Mouse (Mus musculus) bone marrow macrophage, adult 2 months (primary cell): Measurements from ENCODE around the gene Gm10570.

Source experiments
- CTCF ChIP-seq: IDR thresholded peaks from 2 replicates; pipeline ENCODE4 v1.5.1; 2012; ENCODE audit warnings: low read depth, mild to moderate bottlenecking, low read length, moderate library complexity
- POLR2A ChIP-seq: IDR thresholded peaks from 2 replicates; pipeline ENCODE4 v1.6.1; 2012; ENCODE audit warnings: mild to moderate bottlenecking, low read depth, low read length, borderline replicate concordance

DNA sequence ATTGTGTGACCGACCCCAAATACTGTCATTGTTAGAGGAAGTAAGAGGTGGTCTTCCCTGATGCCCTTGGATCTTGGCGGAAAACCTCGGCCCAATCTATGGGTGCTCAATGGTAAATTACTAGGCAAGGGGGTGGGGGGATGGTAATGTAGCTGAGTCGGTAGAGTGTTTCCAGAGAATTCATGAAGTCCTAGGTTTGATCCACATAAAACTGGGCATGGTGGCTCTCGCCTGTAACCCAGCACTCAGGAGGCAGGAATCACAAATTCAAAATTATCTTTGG lies 32.7 kb downstream of the Gm10570 start:
- TF ChIP-seq CTCF, result no peak
- TF ChIP-seq POLR2A, result no peak
